Mouse (Mus musculus) T-cell, adult 2 months (primary cell): ENCODE data around the gene Ttf1.
A peak's percentile ranks its signal among the peaks of the same experiment; 100 is the strongest.

Experiments
- DNase-seq: peaks from one replicate; pipeline ENCODE4 v3.0.0; 2022; ENCODE audit warnings: low spot score

Ttf1 gene

DNA sequence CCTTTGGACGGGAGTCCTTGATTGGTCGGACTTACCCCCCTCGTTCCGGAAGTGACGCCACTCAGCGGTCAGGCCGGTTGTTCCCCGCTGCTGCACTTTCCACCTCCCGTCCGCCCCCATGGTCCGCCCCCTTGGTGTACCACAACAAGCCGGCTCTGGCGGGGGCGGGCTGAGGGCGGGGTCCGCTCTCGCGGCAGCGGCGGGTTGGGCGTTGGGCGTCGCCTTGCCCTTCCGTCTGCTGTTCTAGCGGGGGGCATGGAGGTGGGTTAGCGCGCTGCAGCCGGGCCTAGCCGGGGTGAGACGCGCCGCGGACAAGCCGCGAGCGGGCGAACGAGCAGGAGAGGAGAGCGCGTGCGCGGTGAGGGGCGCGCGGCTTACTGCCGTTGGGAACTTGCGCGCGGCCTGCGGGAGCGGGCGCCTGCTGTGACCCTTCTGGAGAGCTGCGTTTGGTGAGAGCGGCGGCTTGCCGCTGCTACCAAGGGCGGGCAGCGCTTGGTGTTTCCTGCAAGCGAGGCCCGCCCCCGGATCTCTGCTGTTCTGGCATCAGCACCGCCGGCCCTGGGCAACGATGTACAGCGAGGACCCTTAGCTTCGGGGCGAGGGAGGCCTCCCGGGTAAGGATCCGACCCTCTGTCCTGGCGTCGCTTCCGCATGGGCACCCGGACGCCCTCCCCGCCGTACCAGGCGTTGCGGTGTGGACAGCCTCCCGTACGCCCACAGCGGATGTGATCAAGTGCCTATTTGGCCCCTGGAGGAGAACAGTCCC lies 65.1 kb downstream of the Ttf1 start:
- DNase-seq: peak; percentile 100

DNA sequence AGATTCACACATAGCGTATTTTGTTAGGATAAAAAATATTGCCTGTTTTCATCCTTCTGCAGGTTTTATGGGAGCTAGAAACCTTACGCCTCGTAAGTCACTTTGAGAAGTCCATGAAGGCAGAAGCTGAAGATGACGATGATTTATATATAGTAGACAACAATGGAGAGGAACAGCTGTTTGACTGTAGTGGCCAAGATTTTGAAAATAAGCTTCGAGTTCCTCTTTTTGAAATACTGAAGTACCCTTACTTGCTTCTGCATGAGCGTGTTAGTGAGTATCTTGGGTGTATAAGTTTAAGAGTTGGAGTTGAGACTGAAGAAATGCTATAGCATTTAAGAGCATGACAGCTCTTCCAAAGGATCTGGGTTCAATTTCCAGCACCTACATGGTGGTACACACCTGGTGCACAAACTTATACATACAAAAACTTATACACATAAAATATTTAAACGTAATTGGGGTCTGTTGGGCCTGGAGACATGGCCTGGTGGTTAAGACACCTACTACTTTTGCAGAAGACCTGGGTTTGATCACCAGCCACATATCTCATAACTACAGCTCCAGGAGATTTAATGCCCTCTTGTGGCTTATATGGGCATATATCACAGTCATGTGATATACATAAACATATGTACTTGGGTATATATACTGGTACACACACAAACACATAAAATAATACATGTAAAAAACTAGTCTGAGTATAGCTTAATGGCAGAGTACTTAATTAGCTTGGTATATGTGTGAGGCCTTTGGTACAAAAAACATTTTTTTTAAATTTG lies 70.2 kb downstream of the Ttf1 start:
- DNase-seq: no peak

DNA sequence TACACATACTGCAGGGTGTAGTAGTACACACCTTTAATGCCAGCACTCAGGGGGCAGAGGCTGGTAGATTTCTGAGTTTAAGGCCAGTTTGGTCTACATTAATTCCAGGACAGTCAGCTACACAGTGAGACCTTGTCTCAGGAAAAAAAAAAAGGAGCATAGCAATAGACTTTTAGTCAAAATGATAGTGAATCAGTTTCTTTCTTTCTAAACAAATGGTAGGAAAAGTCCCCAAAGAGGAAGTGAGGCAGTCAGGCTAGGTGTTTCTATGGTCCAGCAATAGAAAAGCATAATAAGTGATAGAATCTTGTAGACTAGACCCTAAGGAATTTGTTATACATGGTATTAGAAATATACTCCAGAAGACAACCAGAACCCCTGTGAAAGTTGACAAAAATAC lies 75.1 kb downstream of the Ttf1 start:
- DNase-seq: no peak
